Mouse (Mus musculus) left cerebral cortex, postnatal 10 days (tissue): ENCODE measurements around the gene Aim2. TPM values are rescaled to one million over a fixed set of nuclear protein-coding genes. Genes with fewer than 3 reads are reported as not detected.
"Not testable (repeated sequence)": the region's sequence is repeated elsewhere in the genome, so short reads cannot be mapped to it uniquely, and the experiment has no call there.

ENCODE experiments used
- DNase-seq, 2 experiments: peaks; one replicate each; pipeline ENCODE4 v3.0.0; 2021 to 2022; ENCODE audit warnings: low spot score in 2 of 2, mixed read lengths in 1 of 2; ENCODE audit errors: extremely low spot score in 1 of 2
- intact Hi-C: fragments of 180-260 bp; cut with DNase I; formaldehyde crosslinking; loops from one replicate; pipeline ENCODE4 v1.15.1; 2025
- total RNA-seq, 2 experiments: library from RNA; stranded (reverse); gene quantifications; 2 replicates each; pipeline ENCODE4 v1.2.3; 2021

Aim2 gene
- total RNA-seq: 1 to 10 TPM; 3.7 to 4.9 TPM

DNA sequence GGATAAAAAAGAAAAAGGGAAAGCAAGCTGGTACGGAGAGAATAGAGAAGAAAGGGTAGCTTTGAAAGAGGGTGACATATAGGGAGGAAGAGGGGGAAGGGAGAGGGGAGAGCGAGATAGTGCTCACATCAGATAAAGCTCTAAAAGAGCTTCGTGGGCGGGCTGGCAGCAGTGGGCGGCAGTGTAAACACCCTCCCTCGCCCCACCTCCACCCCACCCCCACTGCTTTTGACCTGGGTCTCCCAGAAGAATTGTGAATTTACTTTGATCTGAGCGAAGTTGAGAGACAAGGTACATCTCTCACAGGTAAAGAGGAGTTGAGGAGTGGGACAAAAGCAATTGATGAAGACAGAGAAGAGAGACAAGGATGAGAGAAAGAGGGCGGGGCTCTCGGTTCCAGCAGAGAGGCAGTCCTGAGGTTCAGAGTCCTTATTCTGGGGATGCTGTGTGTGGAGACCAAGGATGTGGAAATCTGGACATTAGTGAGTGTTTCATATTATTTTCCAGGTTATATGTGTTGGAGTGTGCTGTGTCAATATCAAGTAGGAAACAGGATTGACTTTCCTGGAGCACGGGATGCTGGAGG, at the start of gene Aim2:
TSS of gene Aim2 (plus strand) at position 508 of the 586 bp plus-strand sequence.
- intact Hi-C loops: no loop called here
- DNase-seq: no peak

- DNase-seq, intact Hi-C loops: not testable (repeated sequence)
These were observed 47.9 kb upstream of the Aim2 start for GRCm38 (mm10) chr1:173302795-173303194.

DNA sequence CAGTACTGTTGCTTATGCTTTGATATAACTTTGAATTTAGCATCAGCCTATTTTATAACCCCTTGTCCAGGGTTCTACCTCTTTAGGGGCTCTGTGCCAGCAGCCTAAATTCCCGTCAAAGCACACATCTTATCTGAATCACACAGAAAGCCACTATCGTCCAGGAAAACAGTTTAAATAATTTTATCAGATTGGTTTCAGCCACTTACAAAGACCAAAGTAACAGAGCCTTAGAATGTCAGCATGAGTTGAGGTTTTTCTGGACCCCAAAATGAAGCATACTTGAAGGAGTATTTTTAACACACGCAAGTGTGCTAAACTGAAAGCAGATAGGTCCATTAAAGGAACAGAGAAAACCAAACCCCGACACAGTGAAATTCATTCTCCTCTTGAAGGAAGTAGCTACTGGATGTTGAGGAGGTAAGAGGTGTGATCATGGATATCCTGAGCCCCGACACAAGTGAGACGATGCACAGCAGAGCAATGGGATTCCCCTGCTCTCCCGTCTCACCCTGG, 37.1 kb upstream of the Aim2 start:
- DNase-seq, intact Hi-C loops: not testable (repeated sequence)

DNA sequence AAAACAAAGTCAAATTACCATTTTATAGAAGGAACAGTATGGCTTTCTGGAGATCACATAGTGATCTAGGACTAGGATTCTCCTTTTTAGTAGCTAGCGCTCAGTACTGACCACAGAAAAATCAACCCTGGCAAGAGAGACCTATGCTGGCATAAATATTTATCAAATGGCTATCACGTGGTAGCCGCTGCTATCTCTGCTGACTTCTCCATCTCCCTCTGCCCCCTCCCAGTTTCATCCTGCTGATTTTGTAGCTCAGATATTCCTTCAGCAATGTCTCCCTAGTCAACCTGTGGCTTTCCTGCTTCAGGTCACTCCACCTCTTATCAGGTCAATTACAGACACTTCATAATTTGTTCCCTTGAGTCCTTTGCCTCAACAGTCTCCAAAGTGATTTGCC, 35.0 kb upstream of the Aim2 start:
- DNase-seq: no peak
- intact Hi-C loops: no loop called here

GRCm38 (mm10) chr1:173317925-173318477, 32.7 kb upstream of the Aim2 start:
- intact Hi-C loops: no loop called here
- no peak for DNase-seq

GRCm38 (mm10) chr1:173321593-173322248, 29.0 kb upstream of the Aim2 start:
- intact Hi-C loops: loop anchor here (5.0 kb wide), 1 partner anchor 46 kb away; the partner anchor contains the start of gene Cadm3
- no peak for DNase-seq

- intact Hi-C loops: loop anchor here (5.0 kb wide), 1 partner anchor 45 kb away; the partner anchor contains the start of gene Cadm3
- DNase-seq: no peak
These were observed 28.4 kb upstream of the Aim2 start for GRCm38 (mm10) chr1:173322249-173322627.

DNA sequence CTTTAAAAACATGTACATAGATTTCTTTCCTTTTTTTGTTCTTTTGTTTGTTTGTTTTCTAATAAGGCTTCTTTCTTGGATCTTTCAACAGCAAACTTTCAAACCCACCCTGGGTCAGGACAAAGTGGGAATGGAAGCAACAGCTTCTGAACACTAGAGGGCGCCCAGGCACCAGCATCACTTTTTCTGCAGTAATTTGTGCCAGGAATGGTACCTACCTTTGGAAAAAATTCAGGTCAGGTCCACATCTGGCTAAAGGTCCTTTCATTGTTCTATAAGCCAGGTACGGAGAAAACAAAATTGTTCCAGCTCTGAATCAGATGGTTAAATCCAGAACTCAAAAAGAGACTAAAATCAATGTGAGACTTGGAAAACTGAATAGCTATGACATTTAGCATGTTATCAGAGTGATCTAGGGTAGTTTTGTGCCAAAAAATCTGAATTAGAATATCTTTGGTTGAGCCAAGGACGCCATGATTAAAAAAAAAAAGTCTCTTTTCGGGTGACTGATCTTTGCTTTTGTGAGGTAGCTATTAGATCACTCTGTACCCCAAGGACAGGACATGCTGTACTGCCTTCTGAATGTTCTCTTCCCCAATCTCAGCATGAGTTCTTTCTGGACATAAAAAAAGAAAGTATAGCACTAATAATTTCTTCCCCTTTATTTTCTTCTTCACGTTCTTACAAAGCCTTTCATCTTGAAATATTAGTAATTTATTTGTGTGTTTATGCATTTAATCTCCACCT, 26.7 kb upstream of the Aim2 start:
- no peak for DNase-seq
- intact Hi-C loops: loop anchor here (5.0 kb wide), 1 partner anchor 43 kb away; the partner anchor contains the start of gene Cadm3

- DNase-seq: no peak
- intact Hi-C loops: loop anchor here (5.0 kb wide), 1 partner anchor 42 kb away; the partner anchor contains the start of gene Cadm3
These were observed 25.7 kb upstream of the Aim2 start for GRCm38 (mm10) chr1:173324961-173325360.

DNA sequence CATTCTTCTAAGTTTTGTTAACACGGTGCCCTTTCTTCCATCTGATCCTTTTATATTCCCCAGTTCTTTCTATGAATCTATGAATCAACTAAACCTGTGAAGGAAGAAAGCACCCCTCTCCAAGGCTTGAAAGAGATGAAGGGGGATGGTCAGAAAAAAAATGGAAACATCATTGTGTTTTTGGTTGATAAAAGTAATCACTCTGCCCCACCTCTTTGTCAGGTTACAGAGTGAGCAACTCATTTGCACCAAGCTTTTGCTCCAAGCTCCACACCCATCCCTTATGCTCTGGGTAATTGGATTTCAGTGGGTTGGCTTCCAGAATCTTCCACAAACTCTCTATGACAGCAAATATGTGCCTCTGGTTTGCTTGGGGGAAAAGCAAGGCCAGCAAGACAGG, 25.3 kb upstream of the Aim2 start:
- intact Hi-C loops: no loop called here
- DNase-seq: no peak

GRCm38 (mm10) chr1:173326552-173326951, 24.1 kb upstream of the Aim2 start:
- DNase-seq: no peak
- intact Hi-C loops: no loop called here

DNA sequence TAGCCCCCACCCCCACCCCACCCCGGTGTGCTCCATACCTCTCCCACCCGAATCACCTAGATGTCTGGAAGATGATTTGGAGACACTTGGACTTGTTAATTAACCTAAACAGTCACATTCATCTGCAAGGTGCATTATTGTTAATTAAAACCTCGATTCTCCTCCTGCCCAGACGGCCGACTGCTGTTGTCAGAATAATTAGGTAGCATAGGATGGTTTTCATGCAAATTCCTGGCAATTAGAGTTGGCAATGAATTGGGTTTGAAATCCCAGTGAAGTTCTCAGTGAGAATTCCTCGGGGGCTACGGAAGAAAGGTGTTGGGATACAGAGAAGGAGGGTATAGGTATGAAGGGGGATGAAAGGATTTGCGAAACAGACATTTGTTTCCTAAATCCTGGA, 22.2 kb upstream of the Aim2 start:
- no peak for DNase-seq
- intact Hi-C loops: no loop called here

DNA sequence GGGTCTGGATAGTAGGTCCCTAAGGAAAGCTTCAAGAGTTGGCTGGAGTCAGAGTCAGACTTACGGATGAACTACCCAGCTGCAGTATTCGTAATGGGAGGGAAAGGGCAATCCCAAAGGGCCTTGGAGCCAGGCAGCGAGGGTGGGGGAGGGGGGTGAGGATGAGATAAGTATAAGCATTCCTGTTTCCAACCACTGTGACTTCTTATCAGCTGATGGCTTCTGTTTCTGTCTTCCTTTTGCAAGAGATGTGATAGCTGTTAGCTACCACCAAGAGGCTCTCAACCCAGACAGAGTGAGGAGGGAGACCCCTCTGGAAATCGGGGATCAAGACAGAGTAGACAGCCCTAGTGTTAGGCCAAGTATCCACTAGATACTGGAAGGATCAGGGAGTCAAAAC, 21.5 kb upstream of the Aim2 start:
- DNase-seq: no peak
- intact Hi-C loops: no loop called here

DNA sequence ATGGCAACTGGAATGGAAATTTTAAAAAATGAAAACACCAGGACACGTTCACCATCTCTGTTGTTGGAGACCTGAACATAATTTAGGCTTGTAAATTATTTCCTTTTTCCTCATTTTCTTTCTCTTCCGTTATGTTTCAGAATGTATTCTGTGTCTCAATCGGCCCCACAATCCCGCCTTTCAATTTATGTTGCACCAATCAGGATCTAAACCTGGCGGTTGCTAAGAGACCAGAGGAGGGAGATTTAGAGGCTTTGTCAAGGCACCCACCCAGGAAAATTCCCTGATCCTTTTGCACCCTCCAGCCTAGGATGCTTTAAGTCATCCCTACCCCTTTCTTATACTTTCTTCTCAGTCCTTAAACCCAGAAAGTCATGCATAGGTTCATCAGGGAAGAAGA, 20.9 kb upstream of the Aim2 start:
- DNase-seq: no peak
- intact Hi-C loops: no loop called here

DNA sequence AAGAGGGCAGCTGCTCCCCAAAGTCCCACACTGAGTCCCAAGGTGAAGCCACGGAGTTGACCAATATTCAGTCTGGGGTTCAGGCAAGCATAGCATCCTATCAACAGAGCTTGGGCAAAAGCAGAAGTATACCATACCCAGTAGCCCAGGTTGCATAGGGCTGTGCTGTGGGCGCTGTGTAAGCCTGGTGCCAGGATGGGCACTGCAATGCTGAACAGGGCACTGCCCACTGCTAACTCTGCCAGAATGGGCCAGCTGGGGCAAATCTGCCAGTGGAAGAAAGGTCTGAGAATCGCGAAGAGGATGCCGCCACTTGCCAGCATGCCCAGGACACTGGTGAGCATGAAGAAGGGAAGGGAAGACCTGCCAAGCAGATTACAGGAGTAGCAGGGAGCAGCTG, 18.3 kb upstream of the Aim2 start:
- DNase-seq: no peak
- intact Hi-C loops: no loop called here

GRCm38 (mm10) chr1:173333312-173334253, 17.1 kb upstream of the Aim2 start, which contains the start of gene Ackr1:
Gene Ackr1, minus strand, starts transcription at chr1:173333750.
- DNase-seq: no peak
- intact Hi-C loops: no loop called here

GRCm38 (mm10) chr1:173335903-173336302, 14.8 kb upstream of the Aim2 start:
- intact Hi-C loops: loop anchor here (5.0 kb wide), 1 partner anchor 36 kb away; no protein-coding TSS in a partner anchor
- peak in 1 of 2 experiments; percentile 36 for DNase-seq

DNA sequence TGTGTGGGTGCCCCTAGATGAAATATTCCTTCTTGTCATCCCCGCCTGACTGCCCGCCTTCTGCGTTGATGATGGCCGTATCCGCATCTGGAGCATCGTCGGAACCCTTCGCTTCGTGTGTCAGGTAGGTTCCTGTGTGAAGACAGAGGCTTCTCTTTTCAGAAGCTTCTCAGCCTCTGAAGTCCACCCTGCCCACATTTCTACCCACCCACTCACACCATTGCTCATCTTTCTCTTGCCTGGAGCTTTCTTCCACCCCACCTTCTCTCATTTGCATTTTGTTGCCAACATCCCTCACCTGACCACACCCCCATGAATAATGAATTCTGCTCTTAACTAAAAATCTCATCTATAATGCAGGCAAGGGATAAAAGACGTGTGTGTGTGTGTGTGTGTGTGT, 13.7 kb upstream of the Aim2 start:
- intact Hi-C loops: loop anchor here (5.0 kb wide), 1 partner anchor 35 kb away; no protein-coding TSS in a partner anchor
- no peak for DNase-seq
